Mouse (Mus musculus): Measurements from ENCODE around the gene Trip4. TPM values are rescaled to one million over a fixed set of nuclear protein-coding genes. Genes with fewer than 3 reads are reported as not detected.

Trip4 gene
- total RNA-seq, 2 experiments from 2014 or later, result 34.3 to 36.6 TPM

- intact Hi-C loops (cut with DNase I), result no loop called here
- H3K27ac ChIP-seq, result no peak overlapping the region
Measured at GRCm38 (mm10) chr9:65823716-65824462, 84.7 kb downstream of the Trip4 start.

GRCm38 (mm10) chr9:65822011-65822410, 86.6 kb downstream of the Trip4 start:
- TF ChIP-seq CTCF (IDR thresholded peaks at IDR 0.05), result no peak
- DNase-seq (ENCODE audit: extremely low spot score in 1 of 2, low spot score in 2 of 2), result no peak
- Histone ChIP-seq H3K4me3 (no peak overlapping the region), H3K27ac (no peak overlapping the region)
- intact Hi-C loops (cut with DNase I), result no loop called here

More at GRCm38 (mm10) chr9:65823716-65824462, 84.7 kb downstream of the Trip4 start:
- H3K4me3 ChIP-seq, result no peak overlapping the region
- no peak for TF ChIP-seq CTCF (IDR thresholded peaks at IDR 0.05)
- no peak for DNase-seq (ENCODE audit: extremely low spot score in 1 of 2, low spot score in 2 of 2)

GRCm38 (mm10) chr9:65820301-65820700, 88.3 kb downstream of the Trip4 start:
- intact Hi-C loops (cut with DNase I), result no loop called here
- no peak overlapping the region for H3K4me3 ChIP-seq
- TF ChIP-seq CTCF (IDR thresholded peaks at IDR 0.05), result no peak
- H3K27ac ChIP-seq, result no peak overlapping the region
- DNase-seq (ENCODE audit: extremely low spot score in 1 of 2, low spot score in 2 of 2), result no peak

GRCm38 (mm10) chr9:65818402-65818801, 90.2 kb downstream of the Trip4 start:
- DNase-seq (ENCODE audit: extremely low spot score in 1 of 2, low spot score in 2 of 2), result no peak
- no peak overlapping the region for H3K27ac ChIP-seq
- H3K4me3 ChIP-seq, result no peak overlapping the region
- TF ChIP-seq CTCF (IDR thresholded peaks at IDR 0.05), result no peak
- intact Hi-C loops (cut with DNase I), result no loop called here

- intact Hi-C loops (cut with DNase I), result no loop called here
Measured at GRCm38 (mm10) chr9:65812841-65813240, 95.8 kb downstream of the Trip4 start.

GRCm38 (mm10) chr9:65811784-65812183, 96.8 kb downstream of the Trip4 start:
- intact Hi-C loops (cut with DNase I), result no loop called here
- DNase-seq (ENCODE audit: extremely low spot score in 1 of 2, low spot score in 2 of 2), result no peak
- no peak overlapping the region for H3K27ac ChIP-seq
- TF ChIP-seq CTCF (IDR thresholded peaks at IDR 0.05), result no peak
- H3K4me3 ChIP-seq, result no peak overlapping the region

More at GRCm38 (mm10) chr9:65812841-65813240, 95.8 kb downstream of the Trip4 start:
- Histone ChIP-seq H3K27ac (no peak overlapping the region), H3K4me3 (no peak overlapping the region)
- no peak for TF ChIP-seq CTCF (IDR thresholded peaks at IDR 0.05)
- no peak for DNase-seq (ENCODE audit: extremely low spot score in 1 of 2, low spot score in 2 of 2)

- H3K27ac ChIP-seq, result no peak overlapping the region
- no peak for DNase-seq (ENCODE audit: extremely low spot score in 1 of 2, low spot score in 2 of 2)
- no peak overlapping the region for H3K4me3 ChIP-seq
- intact Hi-C loops (cut with DNase I), result no loop called here
- no peak for TF ChIP-seq CTCF (IDR thresholded peaks at IDR 0.05)
Measured at GRCm38 (mm10) chr9:65807818-65808217, 100.8 kb downstream of the Trip4 start.

- intact Hi-C loops (cut with DNase I), result no loop called here
- H3K27ac ChIP-seq, result 0 out of 2 replicates have a peak overlapping the region, but pooled peaks have one; percentile 1
- DNase-seq (ENCODE audit: extremely low spot score in 1 of 2, low spot score in 2 of 2), result no peak
- no peak for TF ChIP-seq CTCF (IDR thresholded peaks at IDR 0.05)
- H3K4me3 ChIP-seq, result no peak overlapping the region
Measured at GRCm38 (mm10) chr9:65807251-65807650, 101.3 kb downstream of the Trip4 start.

GRCm38 (mm10) chr9:65799770-65800169, 108.8 kb downstream of the Trip4 start:
- DNase-seq (ENCODE audit: extremely low spot score in 1 of 2, low spot score in 2 of 2), result no peak
- intact Hi-C loops (cut with DNase I), result no loop called here
- H3K4me3 ChIP-seq, result no peak overlapping the region
- H3K27ac ChIP-seq, result no peak overlapping the region
- no peak for TF ChIP-seq CTCF (IDR thresholded peaks at IDR 0.05)

GRCm38 (mm10) chr9:65795651-65796050, 112.9 kb downstream of the Trip4 start:
- Histone ChIP-seq H3K27ac (no peak overlapping the region), H3K4me3 (no peak overlapping the region)
- DNase-seq (ENCODE audit: extremely low spot score in 1 of 2, low spot score in 2 of 2), result no peak
- TF ChIP-seq CTCF (IDR thresholded peaks at IDR 0.05), result no peak
- intact Hi-C loops (cut with DNase I), result no loop called here

GRCm38 (mm10) chr9:65794313-65794712, 114.3 kb downstream of the Trip4 start:
- no peak for DNase-seq (ENCODE audit: extremely low spot score in 1 of 2, low spot score in 2 of 2)
- intact Hi-C loops (cut with DNase I), result loop anchor here (5.0 kb wide), 1 partner anchor 33 kb away; the partner anchor contains the start of gene Zfp609
- Histone ChIP-seq H3K27ac (no peak overlapping the region), H3K4me3 (no peak overlapping the region)
- no peak for TF ChIP-seq CTCF (IDR thresholded peaks at IDR 0.05)

GRCm38 (mm10) chr9:65793506-65793905, 115.1 kb downstream of the Trip4 start:
- Histone ChIP-seq H3K27ac (0 out of 2 replicates have a peak overlapping the region, but pooled peaks have one; percentile 9), H3K4me3 (no peak overlapping the region)
- intact Hi-C loops (cut with DNase I), result loop anchor here (5.0 kb wide), 1 partner anchor 34 kb away; the partner anchor contains the start of gene Zfp609
- no peak for DNase-seq (ENCODE audit: extremely low spot score in 1 of 2, low spot score in 2 of 2)
- TF ChIP-seq CTCF (IDR thresholded peaks at IDR 0.05), result no peak

GRCm38 (mm10) chr9:65793086-65793485, 115.5 kb downstream of the Trip4 start:
- intact Hi-C loops (cut with DNase I), result loop anchor here (5.0 kb wide), 1 partner anchor 34 kb away; the partner anchor contains the start of gene Zfp609
- DNase-seq (ENCODE audit: extremely low spot score in 1 of 2, low spot score in 2 of 2), result no peak
- H3K4me3 ChIP-seq, result no peak overlapping the region

More at GRCm38 (mm10) chr9:65793086-65793485, 115.5 kb downstream of the Trip4 start:
- H3K27ac ChIP-seq, result no peak overlapping the region
- no peak for TF ChIP-seq CTCF (IDR thresholded peaks at IDR 0.05)

Measured in left cerebral cortex, adult 2 months (tissue).